Mouse (Mus musculus): ENCODE data around the gene Plekha5. TPM values are rescaled to one million over a fixed set of nuclear protein-coding genes. Genes with fewer than 3 reads are reported as not detected.
"Not testable (repeated sequence)": the region's sequence is repeated elsewhere in the genome, so short reads cannot be mapped to it uniquely, and the experiment has no call there.

Plekha5 gene
- polyA plus RNA-seq, 1 experiment, result 28.7 TPM

DNA sequence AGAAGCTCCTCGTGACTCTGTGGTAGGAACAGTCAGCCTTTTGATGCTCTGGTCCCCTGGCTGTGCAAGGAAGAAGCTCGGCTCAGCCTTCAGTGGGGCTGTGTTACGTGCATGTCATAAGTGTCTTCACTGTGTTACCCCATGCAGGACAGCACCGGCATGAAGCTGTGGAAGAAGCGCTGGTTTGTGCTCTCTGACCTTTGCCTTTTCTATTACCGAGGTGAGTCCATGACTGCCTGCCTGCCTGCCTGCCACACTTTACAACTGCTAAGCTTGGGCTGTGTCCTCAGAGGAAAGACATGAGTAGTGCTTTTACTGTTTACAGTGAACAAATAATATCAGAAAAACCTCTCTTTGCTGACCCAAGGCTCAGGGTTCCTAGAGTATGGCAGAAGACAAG lies 104.6 kb downstream of the Plekha5 start:
- no peak for DNase-seq (ENCODE audit: low read depth)

- not testable (repeated sequence) for DNase-seq (ENCODE audit: low read depth)
These were observed 109.0 kb downstream of the Plekha5 start for GRCm38 (mm10) chr6:140532858-140533257.

- no peak for DNase-seq (ENCODE audit: low read depth)
These were observed 109.8 kb downstream of the Plekha5 start for GRCm38 (mm10) chr6:140533606-140534005.

- no peak for DNase-seq (ENCODE audit: low read depth)
These were observed 111.7 kb downstream of the Plekha5 start for GRCm38 (mm10) chr6:140535504-140535903.

DNA sequence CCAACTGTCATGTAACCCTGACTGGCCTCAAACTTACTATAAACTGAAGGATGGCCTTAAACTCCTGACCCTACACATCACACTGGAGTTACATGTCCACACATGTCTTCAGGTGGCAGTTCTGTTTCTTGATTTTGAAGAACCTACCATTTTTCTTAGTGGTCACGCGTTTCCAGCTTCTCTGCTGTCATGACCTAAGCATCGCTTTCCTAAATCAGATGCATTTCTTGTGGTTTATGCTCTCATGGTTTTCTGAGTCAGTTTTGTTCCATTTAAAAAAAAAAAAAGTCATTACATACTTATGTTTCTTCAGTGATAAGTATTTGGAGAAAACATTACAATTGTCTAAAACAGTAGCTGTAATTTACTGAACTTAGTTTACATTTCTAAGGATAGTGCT lies 118.1 kb downstream of the Plekha5 start:
- no peak for DNase-seq (ENCODE audit: low read depth)

DNA sequence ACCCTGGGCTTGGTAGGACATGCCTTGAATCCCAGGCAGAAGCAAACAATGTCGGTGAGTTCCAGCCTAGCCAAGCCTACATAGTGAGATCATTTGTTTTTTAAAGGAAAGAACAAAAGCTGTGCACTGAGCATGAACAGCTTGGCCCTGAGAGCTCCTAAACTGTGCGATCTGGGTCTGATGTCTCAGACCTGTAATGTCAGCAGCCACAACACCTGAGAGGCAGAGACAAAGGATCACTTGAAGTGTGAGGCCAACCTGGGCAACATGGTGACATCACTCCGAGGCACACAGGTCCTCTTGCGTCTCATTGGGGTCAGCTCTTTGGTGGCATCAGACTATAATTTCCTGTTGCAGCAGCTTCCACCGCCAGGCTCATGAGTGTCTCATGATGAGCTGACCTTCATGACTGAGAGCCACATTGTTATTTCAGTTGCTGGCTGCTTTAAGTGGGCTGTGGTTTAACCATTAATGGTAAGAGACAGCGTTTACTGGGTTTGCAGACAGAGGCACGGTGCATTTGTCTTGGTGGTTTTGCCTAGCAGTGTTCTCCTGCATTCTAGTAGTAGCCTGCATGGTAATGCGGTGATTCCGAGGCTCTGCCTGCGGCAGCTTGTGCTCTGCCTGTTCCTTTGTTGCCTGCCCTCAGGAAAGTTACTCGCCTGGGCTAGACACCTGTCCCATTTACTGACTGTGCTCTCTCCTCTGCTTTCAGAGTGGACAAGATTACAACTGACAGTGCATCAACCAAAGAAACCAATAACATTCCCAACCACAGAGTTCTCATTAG lies 119.3 kb downstream of the Plekha5 start:
- DNase-seq (ENCODE audit: low read depth), result no peak

DNA sequence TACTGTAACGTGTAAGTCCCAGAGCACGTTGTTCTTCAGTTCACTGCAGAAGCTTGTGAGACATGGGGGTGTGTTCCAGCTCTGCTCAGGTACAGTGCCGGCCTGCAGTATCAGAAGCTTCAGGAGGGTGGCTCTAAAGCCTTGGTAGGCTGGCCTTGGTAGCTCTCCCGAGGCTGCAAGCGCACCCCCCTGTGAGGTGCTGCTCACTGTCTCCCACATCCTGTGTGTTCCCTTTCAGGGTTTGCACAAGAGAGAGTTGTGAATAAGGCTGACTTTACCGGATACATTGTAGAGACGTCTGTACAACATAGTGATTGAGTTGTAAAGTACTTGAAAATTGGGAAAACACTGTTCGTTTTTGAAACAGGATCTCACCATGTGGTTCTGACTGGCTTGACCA lies 122.2 kb downstream of the Plekha5 start:
- DNase-seq (ENCODE audit: low read depth), result no peak

- no peak for DNase-seq (ENCODE audit: low read depth)
These were observed 122.9 kb downstream of the Plekha5 start for GRCm38 (mm10) chr6:140546648-140547201.

- no peak for DNase-seq (ENCODE audit: low read depth)
These were observed 123.5 kb downstream of the Plekha5 start for GRCm38 (mm10) chr6:140547203-140547944.

- DNase-seq (ENCODE audit: low read depth), result no peak
These were observed 124.4 kb downstream of the Plekha5 start for GRCm38 (mm10) chr6:140548082-140548769.

DNA sequence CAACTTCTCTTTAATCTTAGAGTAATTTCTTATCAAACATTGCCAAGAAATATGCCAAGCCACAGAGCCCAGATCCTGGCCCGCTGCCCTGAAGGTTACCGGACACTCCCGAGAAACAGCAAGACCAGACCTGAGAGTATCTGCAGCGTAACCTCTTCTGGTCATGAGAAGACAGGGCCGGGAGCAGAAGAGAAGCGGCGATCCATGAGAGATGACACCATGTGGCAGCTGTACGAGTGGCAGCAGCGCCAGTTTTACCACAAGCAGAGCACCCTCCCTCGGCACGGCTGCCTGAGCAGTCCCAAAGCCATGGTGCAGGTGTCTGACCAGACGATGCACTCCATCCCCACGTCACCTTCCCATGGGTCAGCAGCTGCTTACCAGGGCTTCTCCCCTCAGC lies 126.9 kb downstream of the Plekha5 start:
- DNase-seq (ENCODE audit: low read depth), result no peak

DNA sequence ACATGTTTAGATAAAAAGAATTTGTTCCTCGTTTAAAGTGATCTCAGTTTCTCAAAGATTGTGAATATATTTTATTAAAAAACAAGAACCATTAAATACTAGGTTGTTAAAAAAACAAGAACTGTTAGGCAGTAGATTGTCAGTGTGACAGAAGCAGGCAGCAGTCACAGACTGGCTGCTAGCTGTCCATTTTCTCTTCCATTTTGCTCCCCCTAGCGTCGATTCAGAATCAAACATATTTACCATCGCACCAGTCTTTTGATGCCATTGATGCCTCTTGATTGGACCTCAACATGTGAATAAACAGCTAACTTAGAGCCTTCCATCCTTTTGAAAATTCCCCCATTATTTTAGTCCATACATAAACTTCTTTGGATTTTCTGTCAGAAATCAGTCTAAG lies 130.4 kb downstream of the Plekha5 start:
- DNase-seq (ENCODE audit: low read depth), result no peak

DNA sequence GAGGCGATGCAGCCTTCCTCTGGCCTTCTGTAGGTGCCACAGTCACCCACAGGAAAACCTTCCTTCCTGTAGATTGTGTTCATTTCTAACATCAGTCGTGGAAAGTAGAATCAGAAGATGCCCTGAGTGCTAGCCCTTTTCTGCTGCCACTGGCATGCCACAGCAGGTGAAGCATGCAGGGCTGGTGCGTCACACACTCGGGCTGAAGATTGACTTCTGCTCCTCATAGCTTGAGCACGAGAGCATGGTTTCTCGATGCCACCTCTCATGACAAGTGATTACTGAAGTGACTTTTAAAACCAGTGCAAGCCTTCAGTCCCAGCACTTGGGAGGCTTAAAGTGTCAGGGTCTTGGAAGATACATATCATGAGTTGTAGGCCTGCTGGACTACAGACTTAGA lies 135.6 kb downstream of the Plekha5 start:
- DNase-seq (ENCODE audit: low read depth), result no peak

DNA sequence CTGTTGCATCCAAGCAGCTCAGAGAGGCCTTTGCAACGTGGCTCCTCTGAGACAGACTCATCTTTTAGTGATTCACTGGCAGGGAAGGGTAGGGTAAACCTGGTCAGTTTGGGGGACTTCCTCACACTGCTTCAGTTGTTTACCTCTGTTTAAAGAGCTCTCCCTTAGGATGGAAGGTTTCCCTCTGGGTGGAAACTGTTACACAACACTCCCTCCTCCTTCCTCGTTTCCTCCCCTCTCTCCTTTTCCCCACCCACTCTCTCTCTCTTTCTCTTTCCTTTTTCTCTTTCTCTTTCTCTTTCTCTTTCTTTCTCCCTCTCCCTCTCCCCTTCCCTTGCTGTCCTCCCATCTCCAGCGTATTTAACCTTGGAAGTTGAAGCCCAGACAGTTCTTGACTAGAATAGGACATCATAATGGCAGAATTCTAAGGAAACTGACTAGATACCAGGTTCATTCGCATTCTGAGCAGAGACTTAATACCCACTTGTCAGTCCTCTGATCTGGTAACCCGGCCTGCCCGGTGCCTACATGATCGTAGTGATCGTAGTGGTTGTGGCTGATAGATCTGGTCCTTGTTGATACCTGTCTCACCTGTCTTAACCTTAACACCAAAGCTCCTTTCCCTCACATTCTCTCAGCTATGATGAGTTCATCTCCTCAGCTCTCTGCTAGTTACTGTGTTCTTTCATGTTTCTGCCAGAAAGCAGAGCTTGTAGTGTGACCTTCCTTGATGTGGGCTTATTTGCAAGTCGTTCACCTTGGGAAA lies 137.5 kb downstream of the Plekha5 start:
- no peak for DNase-seq (ENCODE audit: low read depth)

DNA sequence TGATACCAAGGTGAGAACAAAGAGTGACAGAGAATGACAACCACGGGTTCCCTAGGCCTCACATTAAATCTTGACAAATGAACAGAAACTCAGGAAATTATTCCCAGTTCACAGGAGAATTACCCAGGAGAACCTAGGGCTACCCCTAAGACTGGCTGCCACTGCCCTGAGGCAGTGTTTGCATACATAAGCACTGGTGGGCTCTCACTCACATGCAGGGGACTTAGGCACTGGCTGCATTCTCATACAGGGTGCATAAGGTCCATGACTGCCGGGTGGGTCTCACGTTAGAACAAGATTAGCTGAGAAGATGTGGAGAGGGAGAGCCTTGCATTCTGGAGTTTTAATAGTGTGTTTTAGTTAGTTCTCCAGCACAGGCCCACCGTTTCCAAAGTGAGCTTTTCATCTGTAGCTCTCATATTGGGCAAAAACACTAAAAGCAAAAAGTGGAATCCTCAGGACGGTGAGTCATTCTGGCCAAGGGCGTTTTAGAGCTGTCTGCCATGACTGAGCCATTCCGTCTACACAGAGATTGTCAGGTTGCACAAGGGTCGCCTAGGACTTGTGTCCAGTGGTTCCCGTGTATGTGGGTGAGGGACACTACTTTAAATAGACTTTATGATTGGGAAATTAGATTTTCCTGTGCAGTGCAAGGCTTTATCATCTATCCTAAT lies 138.2 kb downstream of the Plekha5 start:
- no peak for DNase-seq (ENCODE audit: low read depth)

- DNase-seq (ENCODE audit: low read depth), result no peak
These were observed 143.3 kb downstream of the Plekha5 start for GRCm38 (mm10) chr6:140567199-140567598.

DNA sequence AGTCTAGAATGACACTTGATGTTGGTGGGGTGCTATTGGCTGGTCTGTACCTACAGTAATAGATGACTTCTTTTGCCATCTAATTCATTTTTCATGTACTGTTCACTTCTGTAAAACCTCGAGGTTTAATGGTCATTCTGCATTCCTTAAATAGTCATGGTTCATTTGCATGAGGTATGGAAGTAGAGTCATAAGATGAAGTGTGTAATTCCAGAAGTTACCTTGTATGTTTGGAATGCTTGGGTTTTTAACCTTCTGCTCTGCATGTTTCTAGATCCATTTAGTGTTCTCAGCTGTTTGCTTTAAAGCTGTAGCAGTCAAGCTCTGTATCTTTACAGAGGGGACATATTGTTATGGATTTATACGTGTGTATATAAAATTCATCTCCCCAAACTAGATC lies 144.0 kb downstream of the Plekha5 start:
- DNase-seq (ENCODE audit: low read depth), result no peak

DNA sequence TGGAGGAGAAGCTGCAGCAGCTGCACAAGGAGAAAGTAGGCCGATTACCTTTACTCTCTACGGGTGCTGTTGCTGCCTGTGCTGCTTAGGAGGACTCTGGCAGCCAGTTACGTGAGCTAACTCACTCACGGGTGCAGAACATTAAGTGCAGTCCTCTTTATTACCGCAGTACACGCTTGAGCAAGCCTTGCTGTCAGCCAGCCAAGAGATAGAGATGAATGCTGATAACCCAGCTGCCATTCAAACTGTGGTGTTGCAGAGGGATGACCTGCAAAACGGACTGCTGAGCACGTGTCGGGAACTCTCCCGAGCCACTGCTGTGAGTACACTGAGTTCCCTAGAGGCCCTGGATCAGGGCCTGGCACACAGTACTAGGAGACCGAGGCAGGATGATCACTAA lies 146.3 kb downstream of the Plekha5 start:
- DNase-seq (ENCODE audit: low read depth), result peak; percentile 31

GRCm38 (mm10) chr6:140574943-140575342 lies 151.1 kb downstream of the Plekha5 start:
- DNase-seq (ENCODE audit: low read depth), result no peak

GRCm38 (mm10) chr6:140576133-140576532 lies 152.3 kb downstream of the Plekha5 start:
- DNase-seq (ENCODE audit: low read depth), result no peak
